Mouse (Mus musculus) small intestine, adult 2 months (tissue): ENCODE data around the gene Bpifa6. TPM values are rescaled to one million over a fixed set of nuclear protein-coding genes. Genes with fewer than 3 reads are reported as not detected.

ENCODE experiments used
- H3K27ac ChIP-seq: fragments of 200-500 bp; 2 replicates; pipeline ENCODE4 v1.5.1; 2012; ENCODE audit warnings: low read depth, low read length, control low read depth, inconsistent platforms; ENCODE audit not compliant: insufficient read depth
- H3K27me3 ChIP-seq: fragments of 200-500 bp; 2 replicates; pipeline ENCODE4 v1.6.1; 2012; ENCODE audit warnings: mild to moderate bottlenecking, moderate library complexity, low read length, inconsistent platforms; ENCODE audit not compliant: control insufficient read depth, insufficient read depth
- H3K36me3 ChIP-seq: fragments of 200-500 bp; 2 replicates; pipeline ENCODE4 v1.6.1; 2012; ENCODE audit warnings: mild to moderate bottlenecking, low read length, control low read depth, inconsistent platforms; ENCODE audit not compliant: control insufficient read depth, insufficient read depth
- H3K4me1 ChIP-seq: fragments of 200-500 bp; 2 replicates; pipeline ENCODE4 v1.6.1; 2012; ENCODE audit warnings: low read length, inconsistent platforms, mixed read lengths; ENCODE audit not compliant: control insufficient read depth, insufficient read depth, insufficient read length
- H3K4me3 ChIP-seq: fragments of 200-500 bp; 2 replicates; pipeline ENCODE4 v1.5.1; 2012; ENCODE audit warnings: low read depth, mild to moderate bottlenecking, control low read depth, inconsistent platforms, low read length, moderate library complexity
- CTCF ChIP-seq: fragments of 200-500 bp; IDR thresholded peaks from 2 replicates; pipeline ENCODE4 v1.5.1; 2012; ENCODE audit warnings: low read depth, mild to moderate bottlenecking, control low read depth, inconsistent platforms, low read length, moderate library complexity, mixed read lengths; ENCODE audit not compliant: insufficient replicate concordance, insufficient read length; ENCODE audit errors: extremely low read depth
- POLR2A ChIP-seq: fragments of 200-500 bp; IDR thresholded peaks from 2 replicates; pipeline ENCODE4 v1.6.1; 2012; ENCODE audit warnings: low read depth, mild to moderate bottlenecking, control low read depth, inconsistent platforms, low read length, moderate library complexity
- WGBS: fragments of 180-500 bp; shearing (Covaris S2); methylation state at CpG from one replicate; pipeline ENCODE4 v1.1.7; 2018; 5-methylcytosine and 5-hydroxymethylcytosine counted together
- polyA plus RNA-seq: library from polyadenylated mRNA; depleted of rRNA; stranded (reverse); fragments of >200 nt; gene quantifications from 2 replicates; pipeline ENCODE4 v1.2.3, GENCODE M21; 2012; rRNA removed

The Bpifa6 gene
- polyA plus RNA-seq, 1 experiment, result not detected

GRCm38 (mm10) chr2:154038932-154039331 lies 64.2 kb downstream of the Bpifa6 start:
- 50% methylated on average over 2 of the region's 2 CpGs for WGBS
- no peak overlapping the region for H3K4me3 ChIP-seq
- H3K27me3 ChIP-seq, result no peaks in the 10 kb centered on the region
- TF ChIP-seq POLR2A (no peak), CTCF (no peak)
- no peaks in the 10 kb centered on the region for H3K4me1 ChIP-seq
- H3K27ac ChIP-seq, result no peak overlapping the region
- H3K36me3 ChIP-seq, result no peaks in the 10 kb centered on the region

- Histone ChIP-seq H3K27me3 (no peaks in the 10 kb centered on the region), H3K4me3 (no peak overlapping the region), H3K4me1 (no peaks in the 10 kb centered on the region), H3K27ac (no peak overlapping the region), H3K36me3 (no peaks in the 10 kb centered on the region)
- 75% methylated on average over 3 of the region's 3 CpGs for WGBS
- TF ChIP-seq POLR2A (no peak), CTCF (no peak)
These were observed 70.0 kb downstream of the Bpifa6 start for GRCm38 (mm10) chr2:154044743-154045142.

Other genes with a start within 250 kb of the Bpifa6 start
- gene Mapre1, start 233.7 kb upstream of the Bpifa6 start, polyA plus RNA-seq, result 1.5 and 3.8 TPM in 2 replicates
- 0.10 TPM in 1 of 2 replicates, not detected in the other for gene Efcab8, start 195.0 kb upstream of the Bpifa6 start, polyA plus RNA-seq
- not detected in 2 replicates for gene Sun5, start 103.9 kb upstream of the Bpifa6 start, polyA plus RNA-seq
- not detected in 2 replicates for gene Bpifb2, start 99.9 kb upstream of the Bpifa6 start, polyA plus RNA-seq
- gene Bpifb6, start 74.6 kb upstream of the Bpifa6 start, polyA plus RNA-seq, result not detected in 2 replicates
- not detected in 2 replicates for gene Bpifb3, start 56.7 kb upstream of the Bpifa6 start, polyA plus RNA-seq
- gene Bpifb4, start 36.7 kb upstream of the Bpifa6 start, polyA plus RNA-seq, result 0.13 TPM in 1 of 2 replicates, not detected in the other
- gene Bpifa2, start 33.3 kb downstream of the Bpifa6 start, polyA plus RNA-seq, result not detected in 2 replicates
- gene Bpifa3, start 155.4 kb downstream of the Bpifa6 start, polyA plus RNA-seq, result not detected in 2 replicates
- not detected in 2 replicates for gene Bpifa1, start 167.9 kb downstream of the Bpifa6 start, polyA plus RNA-seq
- gene Bpifa5, start 187.7 kb downstream of the Bpifa6 start, polyA plus RNA-seq, result not detected in 2 replicates
- gene Bpifb1, start 215.9 kb downstream of the Bpifa6 start, polyA plus RNA-seq, result 2.7 TPM in 1 of 2 replicates, not detected in the other
- 0.09 TPM in 1 of 2 replicates, not detected in the other for gene Bpifb5, start 248.8 kb downstream of the Bpifa6 start, polyA plus RNA-seq